Mouse (Mus musculus) bone marrow macrophage, adult 2 months (primary cell): ENCODE data around the gene 2700081O15Rik. TPM values are rescaled to one million over a fixed set of nuclear protein-coding genes. Genes with fewer than 3 reads are reported as not detected.
"Not testable (repeated sequence)": the region's sequence is repeated elsewhere in the genome, so short reads cannot be mapped to it uniquely, and the experiment has no call there.

ENCODE experiments used
- H3K27ac ChIP-seq: 2 replicates; pipeline ENCODE4 v1.5.1; 2012; ENCODE audit warnings: low read depth, low read length; ENCODE audit not compliant: insufficient read depth
- H3K4me1 ChIP-seq: 2 replicates; pipeline ENCODE4 v1.6.1; 2012; ENCODE audit warnings: low read length; ENCODE audit not compliant: control insufficient read depth, insufficient read depth
- H3K4me3 ChIP-seq: 2 replicates; pipeline ENCODE4 v1.5.1; 2012; ENCODE audit warnings: mild to moderate bottlenecking, low read length, moderate library complexity; ENCODE audit not compliant: insufficient read depth
- CTCF ChIP-seq: IDR thresholded peaks from 2 replicates; pipeline ENCODE4 v1.5.1; 2012; ENCODE audit warnings: low read depth, mild to moderate bottlenecking, low read length, moderate library complexity
- POLR2A ChIP-seq: IDR thresholded peaks from 2 replicates; pipeline ENCODE4 v1.6.1; 2012; ENCODE audit warnings: mild to moderate bottlenecking, low read depth, low read length, borderline replicate concordance
- polyA plus RNA-seq: library from polyadenylated mRNA; stranded (reverse); fragments of >200 nt; gene quantifications from 2 replicates; pipeline ENCODE4 v1.2.4, GENCODE M21; 2012; ENCODE audit not compliant: missing spikeins, insufficient read depth, insufficient read length

Gene 2700081O15Rik
- polyA plus RNA-seq, result 1.6 and 1.7 TPM in 2 replicates

GRCm38 (mm10) chr19:7416834-7417735, at the start of gene 2700081O15Rik:
TSS of gene 2700081O15Rik (plus strand) at chr19:7417625.
- Histone ChIP-seq H3K4me3 (peak within 1 kb of the TSS; percentile 66), H3K27ac (no peak within 1 kb of the TSS), H3K4me1 (no peaks in the 10 kb centered on the region)
- TF ChIP-seq POLR2A (no peak), CTCF (no peak)

DNA sequence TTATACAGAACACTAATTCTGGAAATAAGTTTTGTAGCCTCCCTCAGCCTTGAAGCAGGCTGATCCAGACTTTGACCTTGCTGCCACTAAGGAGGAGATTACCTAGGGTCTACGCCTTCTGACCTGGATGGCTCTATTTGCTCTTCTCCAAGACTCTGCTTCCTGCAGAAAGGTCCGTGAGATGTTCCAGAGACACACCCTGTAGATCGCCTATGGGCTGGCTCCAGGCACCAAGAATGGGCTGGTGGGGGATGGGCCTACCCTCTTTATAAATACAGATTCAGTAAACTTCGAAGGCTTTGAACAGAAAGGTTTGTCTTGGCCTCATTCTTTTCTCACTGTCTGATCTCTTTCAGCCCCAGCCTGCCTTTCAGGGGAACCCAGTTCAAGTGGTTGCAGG, 48.0 kb upstream of the 2700081O15Rik start:
- not testable (repeated sequence) for H3K4me3 ChIP-seq, H3K4me1 ChIP-seq, H3K27ac ChIP-seq

GRCm38 (mm10) chr19:7374491-7374890, 42.9 kb upstream of the 2700081O15Rik start:
- Histone ChIP-seq H3K4me3 (no peak overlapping the region), H3K4me1 (peaks cover 1% of the 10 kb centered on the region), H3K27ac (no peak overlapping the region)
- TF ChIP-seq CTCF, result no peak
- TF ChIP-seq POLR2A, result no peak

DNA sequence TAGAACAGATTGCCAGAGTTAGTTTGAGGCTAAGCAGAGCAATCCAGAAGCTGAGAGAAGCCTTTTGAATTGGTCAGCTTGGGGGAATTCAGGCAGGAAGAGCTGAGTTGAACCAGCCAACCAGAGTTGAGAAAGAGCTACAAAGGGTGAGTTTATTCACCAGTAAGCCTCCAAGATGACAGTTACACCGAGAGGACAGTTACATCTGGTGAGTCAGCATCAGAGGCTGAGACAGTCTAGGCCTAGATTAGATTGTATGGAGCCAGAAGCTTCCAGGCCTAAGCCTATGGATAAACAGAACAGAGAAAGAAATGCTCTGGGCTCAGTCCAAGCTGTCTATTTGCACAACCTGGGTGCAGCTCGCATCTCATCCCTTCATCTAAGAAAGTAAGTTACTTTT, 39.8 kb upstream of the 2700081O15Rik start:
- H3K27ac ChIP-seq, result no peak overlapping the region
- TF ChIP-seq CTCF, result no peak
- no peak for TF ChIP-seq POLR2A
- H3K4me1 ChIP-seq, result peaks cover 6% of the 10 kb centered on the region
- H3K4me3 ChIP-seq, result no peak overlapping the region

- TF ChIP-seq CTCF (no peak), POLR2A (no peak)
- Histone ChIP-seq H3K27ac (no peak overlapping the region), H3K4me1 (peaks cover 16% of the 10 kb centered on the region), H3K4me3 (peak overlapping the region; percentile 68)
These were observed 35.5 kb upstream of the 2700081O15Rik start for GRCm38 (mm10) chr19:7381906-7382247.

GRCm38 (mm10) chr19:7382248-7382902, 35.0 kb upstream of the 2700081O15Rik start:
- Histone ChIP-seq H3K4me1 (peaks cover 16% of the 10 kb centered on the region), H3K27ac (no peak overlapping the region)
- TF ChIP-seq CTCF (no peak), POLR2A (no peak)

GRCm38 (mm10) chr19:7382903-7383865, 34.2 kb upstream of the 2700081O15Rik start, which contains the start of gene Spindoc:
TSS of gene Spindoc (minus strand) at chr19:7382994.
- no peak within 1 kb of the TSS for H3K27ac ChIP-seq
- TF ChIP-seq CTCF, result no peak
- TF ChIP-seq POLR2A, result 0 out of 2 replicates have a peak, but pooled peaks have one; percentile 68
- H3K4me3 ChIP-seq, result peak within 1 kb of the TSS; percentile 68
- H3K4me1 ChIP-seq, result peaks cover 16% of the 10 kb centered on the region

More at GRCm38 (mm10) chr19:7382248-7382902, 35.0 kb upstream of the 2700081O15Rik start:
- peak overlapping the region; percentile 68 for H3K4me3 ChIP-seq

DNA sequence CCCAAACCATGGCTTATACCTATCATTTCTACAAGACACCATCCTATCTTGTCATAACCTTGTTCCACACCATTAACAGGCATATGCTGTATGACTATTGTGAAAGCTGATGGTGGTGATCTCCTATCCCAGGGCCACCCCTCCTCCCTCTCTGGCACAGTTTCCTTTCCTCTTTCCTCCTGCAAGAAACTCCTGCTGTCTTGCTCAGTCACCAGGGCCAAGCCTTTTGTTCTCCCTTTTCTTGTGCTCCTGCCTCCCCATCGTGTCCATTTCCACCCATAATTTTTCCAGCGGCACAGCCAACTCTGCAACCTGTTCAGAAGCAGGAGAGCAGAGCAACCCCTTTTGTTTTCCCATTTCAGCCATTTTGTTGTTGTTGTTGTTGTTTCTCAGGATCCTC, 31.4 kb upstream of the 2700081O15Rik start:
- Histone ChIP-seq H3K4me3 (no peak overlapping the region), H3K4me1 (peaks cover 13% of the 10 kb centered on the region), H3K27ac (no peak overlapping the region)
- TF ChIP-seq CTCF, result no peak
- TF ChIP-seq POLR2A, result no peak

- Histone ChIP-seq H3K4me1 (peaks cover 8% of the 10 kb centered on the region), H3K4me3 (no peak overlapping the region), H3K27ac (no peak overlapping the region)
- TF ChIP-seq POLR2A (no peak), CTCF (no peak)
These were observed 28.9 kb upstream of the 2700081O15Rik start for GRCm38 (mm10) chr19:7388488-7388887.

- H3K27ac ChIP-seq, result not testable (repeated sequence)
These were observed 20.3 kb upstream of the 2700081O15Rik start for GRCm38 (mm10) chr19:7396867-7397826.

GRCm38 (mm10) chr19:7398898-7399297, 18.5 kb upstream of the 2700081O15Rik start:
- H3K27ac ChIP-seq, H3K4me3 ChIP-seq, H3K4me1 ChIP-seq: not testable (repeated sequence)

More at GRCm38 (mm10) chr19:7396867-7397826, 20.3 kb upstream of the 2700081O15Rik start:
- not testable (repeated sequence) for H3K4me3 ChIP-seq, H3K4me1 ChIP-seq
